Comparison of ENCODE assay signal across 16 mouse cellular contexts in the genomic region with DNA sequence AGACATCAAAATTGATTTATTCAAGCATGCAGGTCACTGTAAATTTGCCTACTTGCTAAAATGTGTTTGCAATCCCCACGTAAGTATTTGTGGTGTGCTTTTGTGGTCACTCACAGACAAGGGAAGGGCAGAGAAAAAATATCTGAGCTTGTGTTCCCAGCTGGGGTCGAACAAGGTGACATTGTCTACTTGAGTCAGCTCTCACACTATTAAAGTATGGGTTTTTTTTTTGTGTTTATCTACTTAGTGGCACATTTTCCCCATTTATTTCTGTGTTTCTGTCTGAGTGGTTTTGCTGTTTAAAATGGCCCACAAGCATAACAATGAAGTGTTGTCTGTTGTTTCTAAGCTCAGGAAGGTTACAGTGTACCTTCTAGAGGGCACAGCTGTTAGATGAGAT.
"Had no signal": no experiment of that assay in that cellular context is flagged by ENCODE, and none has a peak within 500 bp of the region (broad histone marks: within the 10 kb centered on the region; RNA-seq: fewer than 3 reads in every experiment).

No protein-coding gene starts in this region.

- H3K27ac ChIP-seq: limb, embryonic 12.5 days; limb, embryonic 15.5 days; liver, embryonic 14.5 days had no signal

- DNase-seq: kidney, adult 18-20 months; kidney, adult 9 months; kidney, postnatal 14 days; kidney, postnatal 4 days; left cerebral cortex, postnatal 4 days; liver, postnatal 0 days; lung, postnatal 14 days; midbrain, embryonic 14.5 days; thymus, postnatal 25 days had no signal

- H3K9me3 ChIP-seq: limb, embryonic 12.5 days; limb, embryonic 15.5 days had no signal

- ATAC-seq: inflammation-experienced regulatory T-cells, adult 6 months; intestine, embryonic 16.5 days; liver, postnatal 0 days had no signal

- H3K36me3 ChIP-seq: limb, embryonic 12.5 days; limb, embryonic 15.5 days had no signal

- H3K9ac ChIP-seq: limb, embryonic 12.5 days; limb, embryonic 15.5 days; liver, embryonic 14.5 days; liver, postnatal 0 days had no signal

- H3K4me2 ChIP-seq: limb, embryonic 12.5 days; limb, embryonic 15.5 days; liver, embryonic 11.5 days; midbrain, embryonic 11.5 days had no signal

- H3K4me3 ChIP-seq: limb, embryonic 12.5 days; limb, embryonic 15.5 days had no signal

- H3K27me3 ChIP-seq: limb, embryonic 12.5 days; limb, embryonic 15.5 days had no signal
